Mouse (Mus musculus) embryo, embryonic 10.5 days (tissue): Measurements from ENCODE around the gene Akap14.
"Not testable (repeated sequence)": the region's sequence is repeated elsewhere in the genome, so short reads cannot be mapped to it uniquely, and the experiment has no call there.

Experiments
- DNase-seq: peaks from one replicate; pipeline ENCODE4 v3.0.0-alpha.2; 2015; ENCODE audit warnings: low spot score

Gene Akap14

GRCm38 (mm10) chrX:37168742-37169141 is at the start of gene Akap14:
TSS of gene Akap14 (minus strand) at chrX:37168842.
- no peak for DNase-seq

- no peak for DNase-seq
These were observed 42.3 kb upstream of the Akap14 start, which contains the start of gene Gm9 for GRCm38 (mm10) chrX:37210941-37211340. TSS of gene Gm9 (minus strand) at chrX:37211041.

GRCm38 (mm10) chrX:37198676-37199075 is 30.0 kb upstream of the Akap14 start:
- DNase-seq = no peak

GRCm38 (mm10) chrX:37191744-37192379 is 23.2 kb upstream of the Akap14 start:
- DNase-seq = peak; percentile 34

GRCm38 (mm10) chrX:37191105-37191743 is 22.6 kb upstream of the Akap14 start, which contains the start of the genes Ndufa1 and Rnf113a1:
TSS of gene Ndufa1 (minus strand) at chrX:37191163.
TSS of gene Rnf113a1 (plus strand) at chrX:37191245.
- peak; percentile 80 for DNase-seq

GRCm38 (mm10) chrX:37190755-37191104 is 22.1 kb upstream of the Akap14 start:
- DNase-seq = no peak

GRCm38 (mm10) chrX:37184401-37184800 is 15.8 kb upstream of the Akap14 start:
- DNase-seq = not testable (repeated sequence)

GRCm38 (mm10) chrX:37167085-37167484 is 1.6 kb downstream of the Akap14 start:
- peak; percentile 75 for DNase-seq

- no peak for DNase-seq
These were observed 5.5 kb downstream of the Akap14 start for GRCm38 (mm10) chrX:37163115-37163514.

- DNase-seq = no peak
These were observed 7.5 kb downstream of the Akap14 start for GRCm38 (mm10) chrX:37161169-37161568.

- DNase-seq = no peak
These were observed 10.8 kb downstream of the Akap14 start for GRCm38 (mm10) chrX:37157839-37158238.

GRCm38 (mm10) chrX:37144954-37145353 is 23.7 kb downstream of the Akap14 start:
- DNase-seq = no peak

GRCm38 (mm10) chrX:37144498-37144897 is 24.1 kb downstream of the Akap14 start:
- DNase-seq = not testable (repeated sequence)

GRCm38 (mm10) chrX:37141732-37142131 is 26.9 kb downstream of the Akap14 start:
- DNase-seq = no peak

GRCm38 (mm10) chrX:37126671-37127358 is 41.8 kb downstream of the Akap14 start, which contains the start of gene Nkap:
TSS of gene Nkap (plus strand) at chrX:37126795.
- DNase-seq = peak; percentile 82

- no peak for DNase-seq
These were observed 43.1 kb downstream of the Akap14 start for GRCm38 (mm10) chrX:37125511-37125910.

GRCm38 (mm10) chrX:37120212-37120611 is 48.4 kb downstream of the Akap14 start:
- DNase-seq = no peak

GRCm38 (mm10) chrX:37119585-37119984 is 49.1 kb downstream of the Akap14 start:
- DNase-seq = no peak

- no peak for DNase-seq
These were observed 51.6 kb downstream of the Akap14 start for GRCm38 (mm10) chrX:37117085-37117484.

GRCm38 (mm10) chrX:37110881-37111193 is 57.8 kb downstream of the Akap14 start:
- DNase-seq = no peak

- peak; percentile 96 for DNase-seq
These were observed 58.3 kb downstream of the Akap14 start, which contains the start of gene Upf3b for GRCm38 (mm10) chrX:37110193-37110880. TSS of gene Upf3b (minus strand) at chrX:37110322.

- no peak for DNase-seq
These were observed 59.0 kb downstream of the Akap14 start for GRCm38 (mm10) chrX:37109526-37110192.
